Mouse (Mus musculus) ES-Bruce4 (cell line): ENCODE results near the gene Grik4.

Experiments used
- CTCF ChIP-seq: IDR thresholded peaks from one replicate; pipeline ENCODE4 v1.8.1; 2011; ENCODE audit warnings: low read depth, low read length
- EP300 ChIP-seq: IDR thresholded peaks from 2 replicates; pipeline ENCODE4 v1.6.1; 2011; ENCODE audit warnings: low read depth, low read length; ENCODE audit not compliant: insufficient read depth
- POLR2A ChIP-seq: IDR thresholded peaks from one replicate; pipeline ENCODE4 v1.8.1; 2011; ENCODE audit warnings: low read length; ENCODE audit not compliant: insufficient read depth

DNA sequence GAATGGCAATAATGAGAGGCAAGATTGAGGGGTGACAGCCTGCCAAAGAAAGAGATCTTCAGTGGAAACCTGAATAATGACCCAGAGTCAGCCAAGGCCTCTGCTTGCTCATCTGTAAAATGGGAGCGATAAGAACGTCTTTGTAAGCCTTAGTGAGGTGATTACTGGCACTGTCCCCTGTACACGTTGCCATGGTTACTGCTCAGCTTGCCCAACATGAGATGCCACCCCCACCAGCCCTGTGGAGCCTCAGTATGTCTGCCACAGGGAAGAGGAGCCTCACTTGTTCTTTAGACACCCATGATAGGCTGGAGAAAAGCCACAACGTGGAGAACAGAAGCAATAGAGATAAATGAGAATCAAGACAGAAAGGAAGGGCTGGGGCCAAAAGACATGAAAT lies 56.4 kb downstream of the Grik4 start:
- TF ChIP-seq CTCF (no peak), POLR2A (no peak), EP300 (no peak)
